Mouse (Mus musculus) embryonic facial prominence, embryonic 10.5 days (tissue): ENCODE measurements around the gene Serinc5. TPM values are rescaled to one million over a fixed set of nuclear protein-coding genes. Genes with fewer than 3 reads are reported as not detected.

Experiments
- DNase-seq: peaks from one replicate; pipeline ENCODE4 v3.0.0-alpha.2; 2017; ENCODE audit warnings: low spot score
- H3K27ac ChIP-seq: fragments of 300-500 bp; sonication (generic); replicated peaks from 2 replicates; pipeline ENCODE4 v1.5.1; 2016; ENCODE audit warnings: mild to moderate bottlenecking
- H3K27me3 ChIP-seq: fragments of 300-500 bp; sonication (generic); replicated peaks from 2 replicates; pipeline ENCODE4 v1.6.1; 2016; ENCODE audit warnings: low read depth, mild to moderate bottlenecking; ENCODE audit not compliant: poor library complexity, severe bottlenecking
- H3K36me3 ChIP-seq: fragments of 300-500 bp; sonication (generic); replicated peaks from 2 replicates; pipeline ENCODE4 v1.6.1; 2016; ENCODE audit warnings: mild to moderate bottlenecking, moderate library complexity
- H3K4me1 ChIP-seq: fragments of 300-500 bp; sonication (generic); 2 replicates; pipeline ENCODE4 v1.6.1; 2016
- H3K4me3 ChIP-seq: fragments of 300-500 bp; sonication (generic); 2 replicates; pipeline ENCODE4 v1.5.1; 2016; ENCODE audit warnings: mild to moderate bottlenecking, moderate library complexity
- H3K9me3 ChIP-seq: fragments of 300-500 bp; sonication (generic); 2 replicates; pipeline ENCODE4 v1.6.1; 2016; ENCODE audit warnings: mild to moderate bottlenecking
- WGBS: fragments of 180-500 bp; shearing (Covaris S2); methylation state at CpG from one replicate; pipeline ENCODE4 v1.1.7; 2016; 5-methylcytosine and 5-hydroxymethylcytosine counted together
- polyA plus RNA-seq: library from polyadenylated mRNA; unstranded; fragments of >200 nt; fragmentation: Nextera tagmentation; extraction: Ambion mirVana; gene quantifications from 2 replicates; pipeline ENCODE4 v1.2.1, GENCODE M21; 2016

The Serinc5 gene
- polyA plus RNA-seq, 1 experiment from 2014 or later: 11.6 TPM

DNA sequence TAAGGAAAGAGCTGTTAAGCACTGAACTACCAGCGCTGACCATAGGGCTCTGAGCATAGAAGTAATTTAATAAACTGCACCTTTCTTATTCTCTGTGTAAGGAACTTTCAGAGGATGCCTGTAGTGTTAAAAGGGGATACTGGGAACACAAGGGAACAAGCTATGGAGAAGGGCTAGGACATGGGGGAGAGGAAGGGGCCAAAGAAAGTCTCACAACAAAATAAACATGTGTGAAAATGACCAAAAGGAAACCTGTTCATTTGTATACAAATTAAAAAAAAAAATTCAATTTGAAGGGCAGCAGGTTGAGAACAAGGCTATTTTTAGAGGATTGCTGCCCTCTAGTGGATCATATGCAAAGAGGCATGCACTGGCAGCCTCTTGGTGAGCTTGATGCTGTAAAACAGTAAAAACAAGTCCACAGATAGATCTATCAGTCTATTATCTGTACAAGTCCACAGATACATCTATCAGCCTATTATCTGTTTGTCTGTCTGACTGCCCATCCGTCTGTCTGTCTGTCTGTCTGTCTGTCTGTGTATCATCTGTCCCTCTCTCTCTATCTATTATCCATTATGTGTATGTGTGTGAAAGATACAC is 129.9 kb downstream of the Serinc5 start:
- no peak overlapping the region for H3K4me3 ChIP-seq
- peak; percentile 28 for DNase-seq
- H3K27me3 ChIP-seq: no peaks in the 10 kb centered on the region
- no peaks in the 10 kb centered on the region for H3K9me3 ChIP-seq
- no peak overlapping the region for H3K27ac ChIP-seq
- WGBS: 13% methylated on average over 2 of the region's 2 CpGs
- H3K36me3 ChIP-seq: no peaks in the 10 kb centered on the region
- H3K4me1 ChIP-seq: peaks cover 7% of the 10 kb centered on the region

DNA sequence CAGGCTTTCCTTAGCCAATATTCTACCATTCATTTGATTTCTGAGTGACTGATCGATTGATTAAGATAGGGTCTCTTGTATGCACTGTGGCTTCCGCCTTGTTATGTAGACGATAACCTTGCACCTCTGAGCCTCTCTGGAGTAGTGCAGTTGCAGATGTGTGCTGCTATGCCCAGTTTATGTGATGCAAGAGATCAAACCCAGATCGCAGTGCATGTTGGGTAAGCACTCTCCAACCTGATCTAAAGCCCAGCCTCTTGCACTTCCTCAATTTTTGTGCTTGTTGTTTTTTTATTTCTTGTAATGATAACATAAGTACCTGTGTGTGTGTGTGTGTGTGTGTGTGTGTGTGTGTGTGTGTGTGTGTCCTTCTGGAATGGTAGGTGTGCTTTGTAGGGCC is 132.0 kb downstream of the Serinc5 start:
- WGBS: 89% methylated on average over 4 of the region's 4 CpGs
- H3K27ac ChIP-seq: no peak overlapping the region

GRCm38 (mm10) chr13:92743337-92743736 is 132.4 kb downstream of the Serinc5 start:
- DNase-seq: no peak
- no peaks in the 10 kb centered on the region for H3K36me3 ChIP-seq
- H3K27me3 ChIP-seq: no peaks in the 10 kb centered on the region
- no peak overlapping the region for H3K4me3 ChIP-seq
- H3K9me3 ChIP-seq: no peaks in the 10 kb centered on the region
- 73% methylated on average over 5 of the region's 5 CpGs for WGBS
- H3K4me1 ChIP-seq: no peaks in the 10 kb centered on the region; the same call in none of the 2 replicates
- H3K27ac ChIP-seq: no peak overlapping the region

More for the DNA sequence above, 132.0 kb downstream of the Serinc5 start:
- Histone ChIP-seq H3K4me1 (no peaks in the 10 kb centered on the region; the same call in none of the 2 replicates), H3K36me3 (no peaks in the 10 kb centered on the region), H3K4me3 (no peak overlapping the region), H3K27me3 (no peaks in the 10 kb centered on the region), H3K9me3 (no peaks in the 10 kb centered on the region)
- no peak for DNase-seq

- DNase-seq: peak; percentile 76
- Histone ChIP-seq H3K27ac (no peak overlapping the region; the same call in 1 of the 2 replicates), H3K36me3 (no peaks in the 10 kb centered on the region), H3K27me3 (no peaks in the 10 kb centered on the region), H3K9me3 (no peaks in the 10 kb centered on the region), H3K4me1 (peaks cover 8% of the 10 kb centered on the region), H3K4me3 (peak overlapping the region; percentile 24; the same call in 1 of the 2 replicates)
- 10% methylated on average over 7 of the region's 7 CpGs for WGBS
Measured at GRCm38 (mm10) chr13:92750976-92751518, 140.2 kb downstream of the Serinc5 start.

- Histone ChIP-seq H3K9me3 (no peaks in the 10 kb centered on the region), H3K4me3 (no peak overlapping the region), H3K36me3 (no peaks in the 10 kb centered on the region), H3K27ac (no peak overlapping the region), H3K4me1 (peaks cover 8% of the 10 kb centered on the region), H3K27me3 (no peaks in the 10 kb centered on the region)
- DNase-seq: peak; percentile 86
- WGBS: 71% methylated on average over 21 of the region's 21 CpGs
Measured at GRCm38 (mm10) chr13:92751726-92752565, 141.1 kb downstream of the Serinc5 start.

DNA sequence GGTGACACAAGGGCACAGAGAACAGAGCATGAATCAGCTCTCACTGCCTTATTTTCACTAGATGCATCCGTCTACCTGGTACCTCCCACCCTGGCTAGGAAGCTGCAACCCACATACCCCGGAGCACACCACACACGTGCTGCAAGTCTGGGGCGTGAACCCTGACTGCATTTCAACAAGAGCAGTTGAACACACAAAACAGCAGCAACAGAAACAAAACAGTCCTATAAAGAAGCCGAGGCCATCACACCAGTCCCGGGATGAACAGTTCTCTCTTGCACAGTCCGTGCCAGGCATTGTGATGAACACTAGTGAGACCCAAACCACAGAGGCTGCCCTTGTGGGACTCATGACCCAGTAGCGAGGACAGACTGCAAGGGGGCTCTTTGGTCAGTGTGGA is 142.8 kb downstream of the Serinc5 start:
- Histone ChIP-seq H3K4me1 (peaks cover 8% of the 10 kb centered on the region), H3K9me3 (no peaks in the 10 kb centered on the region), H3K27me3 (no peaks in the 10 kb centered on the region), H3K27ac (no peak overlapping the region), H3K36me3 (no peaks in the 10 kb centered on the region), H3K4me3 (no peak overlapping the region)
- no peak for DNase-seq
- 93% methylated on average over 8 of the region's 8 CpGs for WGBS

GRCm38 (mm10) chr13:92755036-92755435 is 144.1 kb downstream of the Serinc5 start:
- no peaks in the 10 kb centered on the region for H3K27me3 ChIP-seq
- WGBS: 78% methylated on average over 7 of the region's 7 CpGs
- H3K36me3 ChIP-seq: no peaks in the 10 kb centered on the region
- H3K9me3 ChIP-seq: no peaks in the 10 kb centered on the region
- no peak for DNase-seq
- H3K27ac ChIP-seq: no peak overlapping the region
- peaks cover 8% of the 10 kb centered on the region for H3K4me1 ChIP-seq
- no peak overlapping the region for H3K4me3 ChIP-seq

DNA sequence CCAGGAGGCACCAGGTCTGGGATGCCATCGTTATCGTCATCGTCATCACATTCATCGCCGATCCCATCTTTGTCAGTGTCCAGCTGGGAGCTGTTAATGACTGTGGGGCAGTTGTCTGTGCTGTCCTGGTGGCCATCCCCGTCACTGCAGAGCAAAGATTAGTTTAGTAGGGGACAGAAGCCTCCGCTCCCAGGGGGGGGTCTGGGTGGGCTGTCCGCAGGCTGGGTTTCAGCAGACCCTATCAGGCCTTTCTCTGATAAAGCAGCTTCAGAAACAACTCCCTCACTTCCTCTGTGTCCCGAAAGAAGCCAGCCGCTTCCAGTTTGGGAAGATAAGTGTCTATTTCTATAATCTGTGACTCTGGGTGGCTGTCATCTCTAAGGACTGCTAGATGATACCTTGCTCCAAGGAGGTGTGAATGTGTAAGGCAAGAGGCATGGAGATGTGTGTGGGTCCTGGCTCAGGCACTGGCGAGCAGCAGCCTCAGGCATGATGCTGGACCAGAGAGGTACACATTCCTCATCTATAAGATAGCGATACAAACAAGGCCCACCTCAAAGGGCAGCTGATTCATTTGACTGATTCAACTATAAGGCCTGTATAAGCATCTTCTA is 147.2 kb downstream of the Serinc5 start:
- no peaks in the 10 kb centered on the region for H3K27me3 ChIP-seq
- no peak for DNase-seq

GRCm38 (mm10) chr13:92759096-92759495 is 148.2 kb downstream of the Serinc5 start:
- Histone ChIP-seq H3K9me3 (no peaks in the 10 kb centered on the region), H3K4me1 (no peaks in the 10 kb centered on the region), H3K36me3 (no peaks in the 10 kb centered on the region), H3K27ac (no peak overlapping the region), H3K27me3 (no peaks in the 10 kb centered on the region), H3K4me3 (no peak overlapping the region)
- DNase-seq: no peak
- WGBS: 88% methylated on average over 4 of the region's 4 CpGs

More for the DNA sequence above, 147.2 kb downstream of the Serinc5 start:
- 86% methylated on average over 12 of the region's 12 CpGs for WGBS
- Histone ChIP-seq H3K36me3 (no peaks in the 10 kb centered on the region), H3K4me1 (no peaks in the 10 kb centered on the region), H3K9me3 (no peaks in the 10 kb centered on the region), H3K27ac (no peak overlapping the region), H3K4me3 (no peak overlapping the region)

DNA sequence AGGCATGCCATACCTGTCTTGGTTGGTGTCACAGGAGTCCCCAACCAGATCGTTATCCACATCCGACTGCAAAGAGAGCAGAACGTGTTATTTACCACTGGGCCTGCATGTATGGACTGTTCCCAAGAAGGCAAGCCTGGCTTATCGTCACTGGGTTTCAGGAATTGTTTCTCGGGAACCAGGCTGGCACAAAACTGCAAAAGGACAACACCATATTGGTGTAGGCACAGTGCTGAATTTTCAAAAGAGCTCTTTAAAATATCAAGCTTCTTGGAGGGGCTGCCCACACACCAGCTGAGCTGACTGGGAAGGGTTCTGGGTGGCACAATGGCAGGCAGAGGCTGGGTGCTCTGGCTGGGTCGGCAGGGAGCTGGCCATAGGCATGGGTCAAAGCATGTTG is 149.6 kb downstream of the Serinc5 start:
- Histone ChIP-seq H3K9me3 (no peaks in the 10 kb centered on the region), H3K4me1 (no peaks in the 10 kb centered on the region), H3K36me3 (no peaks in the 10 kb centered on the region), H3K4me3 (no peak overlapping the region), H3K27ac (no peak overlapping the region), H3K27me3 (no peaks in the 10 kb centered on the region)
- DNase-seq: no peak
- 89% methylated on average over 6 of the region's 6 CpGs for WGBS
